Mouse (Mus musculus): ENCODE results near the gene Fam193a. TPM values are rescaled to one million over a fixed set of nuclear protein-coding genes. Genes with fewer than 3 reads are reported as not detected.
A peak's percentile ranks its signal among the peaks of the same experiment; 100 is the strongest.

Gene Fam193a
- polyA plus RNA-seq, 1 experiment from 2014 or later: 2.7 TPM

DNA sequence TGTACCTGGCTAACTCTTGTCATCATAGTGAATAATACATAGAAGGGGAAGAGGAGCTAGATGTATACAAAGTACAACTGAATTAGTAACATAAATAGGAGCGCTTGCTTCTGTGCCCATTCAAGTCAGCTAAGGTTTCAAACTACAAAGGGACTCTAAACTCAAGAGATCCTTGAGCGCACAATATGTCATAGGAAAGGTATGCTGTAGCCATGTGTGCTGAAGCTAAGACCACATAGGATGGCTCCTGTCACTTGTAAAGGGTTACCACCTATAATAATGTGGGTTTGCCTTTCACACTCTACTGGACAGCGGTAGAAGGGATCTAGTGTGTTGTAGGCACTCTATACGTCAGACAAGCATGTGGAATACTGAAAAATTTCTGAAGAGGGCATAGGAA is 68.3 kb downstream of the Fam193a start:
- H3K36me3 ChIP-seq (replicated peaks; ENCODE audit: insufficient read depth, low read length): peaks cover 69% of the 10 kb centered on the region
- no peaks in the 10 kb centered on the region for H3K9me3 ChIP-seq (ENCODE audit: low read length)
- TF ChIP-seq EP300 (IDR thresholded peaks at IDR 0.05; ENCODE audit: low read depth): no peak
- no peak for TF ChIP-seq CTCF (IDR thresholded peaks at IDR 0.05; ENCODE audit: low read depth)
- DNase-seq: no peak
- WGBS (ENCODE audit: insufficient replicate concordance): 91% methylated on average over 4 of the region's 4 CpGs
- no peak overlapping the region for H3K9ac ChIP-seq (replicated peaks)
- no peaks in the 10 kb centered on the region for H3K27me3 ChIP-seq (ENCODE audit: insufficient read depth, low read length)
- no peak overlapping the region for H3K4me3 ChIP-seq (ENCODE audit: low read depth, low read length)
- H3K4me1 ChIP-seq (ENCODE audit: insufficient read depth): no peaks in the 10 kb centered on the region
- no peak overlapping the region for H3K4me2 ChIP-seq (ENCODE audit: low read depth, low read length)
- ATAC-seq: no peak
- no peak overlapping the region for H3K27ac ChIP-seq (ENCODE audit: low read depth)

GRCm38 (mm10) chr5:34438659-34439058 is 68.9 kb downstream of the Fam193a start:
- TF ChIP-seq EP300 (IDR thresholded peaks at IDR 0.05; ENCODE audit: low read depth) (no peak), CTCF (IDR thresholded peaks at IDR 0.05; ENCODE audit: low read depth) (no peak)
- no peaks in the 10 kb centered on the region for H3K9me3 ChIP-seq (ENCODE audit: low read length)
- WGBS (ENCODE audit: insufficient replicate concordance): 74% methylated on average over 1 of the region's 1 CpGs
- no peak overlapping the region for H3K4me3 ChIP-seq (ENCODE audit: low read depth, low read length)
- no peak overlapping the region for H3K27ac ChIP-seq (ENCODE audit: low read depth)
- ATAC-seq (no peak), DNase-seq (no peak)
- no peak overlapping the region for H3K9ac ChIP-seq (replicated peaks)
- H3K4me2 ChIP-seq (ENCODE audit: low read depth, low read length): no peak overlapping the region
- H3K36me3 ChIP-seq (replicated peaks; ENCODE audit: insufficient read depth, low read length): peaks cover 63% of the 10 kb centered on the region
- no peaks in the 10 kb centered on the region for H3K27me3 ChIP-seq (ENCODE audit: insufficient read depth, low read length)
- H3K4me1 ChIP-seq (ENCODE audit: insufficient read depth): no peaks in the 10 kb centered on the region

DNA sequence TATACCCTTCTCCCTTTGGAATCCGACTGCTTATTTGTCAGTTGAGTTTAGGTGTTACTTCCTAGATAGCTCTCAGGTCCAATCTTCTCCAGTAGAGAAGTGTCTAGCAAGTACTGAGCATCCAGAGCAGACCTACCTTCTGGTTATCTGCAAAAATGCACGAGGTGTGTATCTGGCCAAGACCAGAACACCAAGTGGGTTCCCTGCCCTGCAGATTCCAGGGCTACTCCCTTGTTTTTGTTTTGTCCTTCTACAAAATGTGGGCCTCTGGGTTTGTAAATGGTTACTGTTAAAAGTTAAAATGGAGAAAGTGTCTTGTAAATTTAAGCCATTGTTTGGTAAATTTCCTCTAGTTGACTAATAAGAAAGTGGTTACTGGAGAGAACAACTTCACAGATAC is 70.0 kb downstream of the Fam193a start:
- H3K4me1 ChIP-seq (ENCODE audit: insufficient read depth): no peaks in the 10 kb centered on the region
- no peak overlapping the region for H3K27ac ChIP-seq (ENCODE audit: low read depth)
- no peaks in the 10 kb centered on the region for H3K27me3 ChIP-seq (ENCODE audit: insufficient read depth, low read length)
- no peaks in the 10 kb centered on the region for H3K9me3 ChIP-seq (ENCODE audit: low read length)
- H3K4me3 ChIP-seq (ENCODE audit: low read depth, low read length): no peak overlapping the region
- peaks cover 64% of the 10 kb centered on the region for H3K36me3 ChIP-seq (replicated peaks; ENCODE audit: insufficient read depth, low read length)
- WGBS (ENCODE audit: insufficient replicate concordance): 73% methylated on average over 2 of the region's 2 CpGs
- H3K4me2 ChIP-seq (ENCODE audit: low read depth, low read length): no peak overlapping the region
- DNase-seq (no peak), ATAC-seq (0 out of 2 replicates have a peak, but pooled peaks have one; percentile 23)
- no peak overlapping the region for H3K9ac ChIP-seq (replicated peaks)
- no peak for TF ChIP-seq CTCF (IDR thresholded peaks at IDR 0.05; ENCODE audit: low read depth)
- TF ChIP-seq EP300 (IDR thresholded peaks at IDR 0.05; ENCODE audit: low read depth): no peak

DNA sequence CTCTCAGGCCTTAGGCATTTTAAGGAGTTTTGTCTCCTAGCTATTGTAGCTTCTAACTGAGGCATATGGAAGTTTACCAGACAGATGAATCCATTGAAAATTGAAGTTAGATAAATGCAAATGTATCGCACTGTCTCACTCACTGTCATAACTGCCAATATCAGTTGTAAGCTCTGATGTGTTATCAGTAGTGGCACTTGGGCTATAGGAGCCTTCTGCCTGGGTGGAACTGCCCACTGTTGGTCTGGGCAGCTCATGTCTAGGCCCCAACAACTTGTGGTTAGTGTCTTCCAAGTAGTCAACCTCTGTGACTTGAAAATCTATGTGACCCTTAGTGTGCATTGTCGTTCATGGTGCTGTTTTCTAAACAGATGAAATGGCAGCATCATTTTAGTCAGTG is 72.1 kb downstream of the Fam193a start:
- Histone ChIP-seq H3K36me3 (replicated peaks; ENCODE audit: insufficient read depth, low read length) (peaks cover 65% of the 10 kb centered on the region), H3K4me2 (ENCODE audit: low read depth, low read length) (no peak overlapping the region), H3K4me1 (ENCODE audit: insufficient read depth) (no peaks in the 10 kb centered on the region), H3K27me3 (ENCODE audit: insufficient read depth, low read length) (no peaks in the 10 kb centered on the region), H3K9me3 (ENCODE audit: low read length) (no peaks in the 10 kb centered on the region), H3K4me3 (ENCODE audit: low read depth, low read length) (no peak overlapping the region), H3K9ac (replicated peaks) (no peak overlapping the region), H3K27ac (ENCODE audit: low read depth) (no peak overlapping the region)
- TF ChIP-seq CTCF (IDR thresholded peaks at IDR 0.05; ENCODE audit: low read depth) (no peak), EP300 (IDR thresholded peaks at IDR 0.05; ENCODE audit: low read depth) (no peak)
- 84% methylated on average over 2 of the region's 2 CpGs for WGBS (ENCODE audit: insufficient replicate concordance)
- DNase-seq (no peak), ATAC-seq (no peak)

- ATAC-seq (no peak), DNase-seq (no peak)
- Histone ChIP-seq H3K4me2 (ENCODE audit: low read depth, low read length) (no peak overlapping the region), H3K4me1 (ENCODE audit: insufficient read depth) (no peaks in the 10 kb centered on the region), H3K9me3 (ENCODE audit: low read length) (no peaks in the 10 kb centered on the region), H3K36me3 (replicated peaks; ENCODE audit: insufficient read depth, low read length) (peaks cover 54% of the 10 kb centered on the region), H3K27ac (ENCODE audit: low read depth) (no peak overlapping the region), H3K4me3 (ENCODE audit: low read depth, low read length) (no peak overlapping the region), H3K27me3 (ENCODE audit: insufficient read depth, low read length) (no peaks in the 10 kb centered on the region), H3K9ac (replicated peaks) (no peak overlapping the region)
- TF ChIP-seq EP300 (IDR thresholded peaks at IDR 0.05; ENCODE audit: low read depth): no peak
- 87% methylated on average over 9 of the region's 9 CpGs for WGBS (ENCODE audit: insufficient replicate concordance)
Observed at GRCm38 (mm10) chr5:34446207-34446606, 76.5 kb downstream of the Fam193a start.

- 85% methylated on average over 1 of the region's 1 CpGs for WGBS (ENCODE audit: insufficient replicate concordance)
- no peaks in the 10 kb centered on the region for H3K4me1 ChIP-seq (ENCODE audit: insufficient read depth)
- H3K9ac ChIP-seq (replicated peaks): no peak overlapping the region
Observed at GRCm38 (mm10) chr5:34458994-34459393, 89.3 kb downstream of the Fam193a start.

DNA sequence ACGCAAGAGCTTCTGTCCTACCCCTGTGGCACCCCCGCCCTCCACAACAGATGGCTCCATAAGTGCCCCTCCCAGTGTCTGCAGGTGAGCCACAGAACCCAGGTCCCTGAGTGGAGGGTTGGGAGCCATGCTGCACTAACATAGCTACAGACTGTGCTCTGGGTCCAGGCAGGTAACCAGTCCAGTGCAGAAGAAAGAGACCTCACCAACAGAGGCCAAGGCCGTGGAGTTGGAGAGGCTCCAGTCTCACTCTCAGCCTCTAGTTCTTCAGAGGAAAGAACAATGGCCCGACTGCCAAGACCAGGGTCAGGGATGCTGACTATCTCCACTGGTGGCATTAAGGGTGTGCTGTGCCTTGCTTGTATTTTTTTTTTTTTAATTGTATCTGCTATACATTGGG is 91.6 kb downstream of the Fam193a start:
- TF ChIP-seq EP300 (IDR thresholded peaks at IDR 0.05; ENCODE audit: low read depth) (no peak), CTCF (IDR thresholded peaks at IDR 0.05; ENCODE audit: low read depth) (no peak)
- H3K4me2 ChIP-seq (ENCODE audit: low read depth, low read length): no peak overlapping the region

More at GRCm38 (mm10) chr5:34458994-34459393, 89.3 kb downstream of the Fam193a start:
- H3K27ac ChIP-seq (ENCODE audit: low read depth): no peak overlapping the region
- H3K36me3 ChIP-seq (replicated peaks; ENCODE audit: insufficient read depth, low read length): peaks cover 69% of the 10 kb centered on the region
- H3K4me2 ChIP-seq (ENCODE audit: low read depth, low read length): no peak overlapping the region
- no peaks in the 10 kb centered on the region for H3K9me3 ChIP-seq (ENCODE audit: low read length)
- TF ChIP-seq CTCF (IDR thresholded peaks at IDR 0.05; ENCODE audit: low read depth): no peak
- no peak for TF ChIP-seq EP300 (IDR thresholded peaks at IDR 0.05; ENCODE audit: low read depth)
- no peaks in the 10 kb centered on the region for H3K27me3 ChIP-seq (ENCODE audit: insufficient read depth, low read length)
- DNase-seq (no peak), ATAC-seq (no peak)
- no peak overlapping the region for H3K4me3 ChIP-seq (ENCODE audit: low read depth, low read length)

More for the DNA sequence above, 91.6 kb downstream of the Fam193a start:
- H3K4me1 ChIP-seq (ENCODE audit: insufficient read depth): no peaks in the 10 kb centered on the region
- H3K27me3 ChIP-seq (ENCODE audit: insufficient read depth, low read length): no peaks in the 10 kb centered on the region
- no peaks in the 10 kb centered on the region for H3K9me3 ChIP-seq (ENCODE audit: low read length)
- 90% methylated on average over 4 of the region's 4 CpGs for WGBS (ENCODE audit: insufficient replicate concordance)
- H3K27ac ChIP-seq (ENCODE audit: low read depth): no peak overlapping the region
- peaks cover 76% of the 10 kb centered on the region for H3K36me3 ChIP-seq (replicated peaks; ENCODE audit: insufficient read depth, low read length)
- ATAC-seq (no peak), DNase-seq (no peak)
- no peak overlapping the region for H3K9ac ChIP-seq (replicated peaks)
- no peak overlapping the region for H3K4me3 ChIP-seq (ENCODE audit: low read depth, low read length)
